In the genomic region with DNA sequence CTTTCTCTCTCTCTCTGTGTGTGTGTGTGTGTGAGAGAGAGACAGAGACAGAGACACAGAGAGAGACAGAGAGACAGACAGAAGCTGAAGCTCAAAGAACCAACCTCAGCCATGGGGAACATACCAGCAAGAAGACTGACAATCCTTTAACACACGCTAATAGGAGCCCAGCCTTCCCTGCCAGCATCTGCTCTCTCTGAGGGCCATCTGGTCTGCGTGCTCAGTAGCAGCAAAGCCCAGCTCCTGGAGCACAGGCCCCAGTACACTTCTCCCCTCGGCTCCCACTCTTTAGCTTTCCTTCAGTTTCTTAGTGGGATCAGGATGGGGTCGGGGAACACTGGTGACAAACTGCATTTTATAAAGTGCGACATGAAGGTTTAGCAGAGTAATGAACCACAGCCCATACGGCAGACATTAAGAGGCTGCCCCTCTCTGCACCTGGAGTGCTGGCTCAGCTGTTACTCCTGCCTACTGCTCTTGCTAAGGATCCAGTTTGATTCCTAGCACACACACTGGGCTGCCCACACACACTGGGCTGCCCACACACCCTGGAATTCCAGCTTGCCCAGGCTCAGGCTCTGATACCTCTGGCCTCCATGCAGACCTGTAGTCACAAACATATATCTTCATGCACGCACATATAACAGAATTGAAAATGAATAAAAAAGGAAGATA, we compare ENCODE assay signal across 10 mouse cellular contexts. TPM values are rescaled to one million over a fixed set of nuclear protein-coding genes. Genes with fewer than 3 reads are reported as not detected.
DNase-seq lines count a peak whose midpoint lies in the region; ATAC-seq and TF ChIP-seq lines count a peak whose summit lies in the region.
"Had no signal": no experiment of that assay in that cellular context is flagged by ENCODE, and none has a peak within 500 bp of the region (broad histone marks: within the 10 kb centered on the region; RNA-seq: fewer than 3 reads in every experiment).

No protein-coding gene starts in this region.

- ATAC-seq in hindbrain, embryonic 13.5 days (ENCODE audit: low FRiP score) = peak; percentile 44; the same call in 1 of the 2 replicates
- ATAC-seq in midbrain, embryonic 14.5 days (ENCODE audit: low FRiP score, low TSS enrichment) = no peak
- no peak for ATAC-seq in liver, postnatal 0 days
- no peak for ATAC-seq in erythroid progenitor cell, adult 5-6 weeks (replicated peaks; ENCODE audit: low FRiP score, poor library complexity, severe bottlenecking)

- TF ChIP-seq EP300 in liver, postnatal 0 days (IDR thresholded peaks at IDR 0.05; ENCODE audit: low read depth) = no peak

- H3K9me3 ChIP-seq in hindbrain, embryonic 13.5 days = no peaks in the 10 kb centered on the region
- no peaks in the 10 kb centered on the region for H3K9me3 ChIP-seq in midbrain, embryonic 14.5 days (ENCODE audit: control insufficient read depth, low read length)
- H3K9me3 ChIP-seq in liver, postnatal 0 days (ENCODE audit: low read length) = no peaks in the 10 kb centered on the region

- H3K36me3 ChIP-seq in hindbrain, embryonic 13.5 days = no peaks in the 10 kb centered on the region
- no peaks in the 10 kb centered on the region for H3K36me3 ChIP-seq in midbrain, embryonic 14.5 days (ENCODE audit: control insufficient read depth, insufficient read depth, low read length)
- H3K36me3 ChIP-seq in liver, postnatal 0 days (replicated peaks; ENCODE audit: insufficient read depth, low read length) = no peaks in the 10 kb centered on the region

- H3K4me1 ChIP-seq in hindbrain, embryonic 13.5 days (replicated peaks) = peaks cover 12% of the 10 kb centered on the region
- H3K4me1 ChIP-seq in midbrain, embryonic 14.5 days (ENCODE audit: control insufficient read depth, insufficient read depth, low read length) = no peaks in the 10 kb centered on the region
- 0 out of 2 replicates have a peak, but pooled peaks cover under 1% of the 10 kb centered on the region for H3K4me1 ChIP-seq in liver, postnatal 0 days (ENCODE audit: insufficient read depth)

- WGBS in hindbrain, embryonic 13.5 days = 54% methylated on average over 7 of the region's 7 CpGs
- 60% methylated on average over 7 of the region's 7 CpGs for WGBS in midbrain, embryonic 14.5 days
- 72% methylated on average over 7 of the region's 7 CpGs for WGBS in liver, postnatal 0 days (ENCODE audit: insufficient replicate concordance)

- peak; percentile 18 to 29 for DNase-seq in cerebellum, adult 18-20 months
- no peak for DNase-seq in cerebellum, adult 8-10 months
- peak in 1 of 2 experiments; percentile 31 for DNase-seq in left cerebral cortex, adult 2 months (ENCODE audit: extremely low spot score in 1 of 2, low spot score in 2 of 2)
- DNase-seq in left cerebral cortex, postnatal 10 days (ENCODE audit: extremely low spot score in 1 of 2, low spot score in 2 of 2) = no peak
- DNase-seq in midbrain, embryonic 14.5 days = peak; percentile 39
- DNase-seq in liver, postnatal 0 days = no peak
- DNase-seq: kidney, adult 9 months; lung, postnatal 4 days had no signal

- no peaks in the 10 kb centered on the region for H3K27me3 ChIP-seq in hindbrain, embryonic 13.5 days
- H3K27me3 ChIP-seq in midbrain, embryonic 14.5 days (ENCODE audit: control insufficient read depth, insufficient read depth, low read length) = no peaks in the 10 kb centered on the region
- H3K27me3 ChIP-seq in liver, postnatal 0 days (ENCODE audit: insufficient read depth, low read length) = no peaks in the 10 kb centered on the region

- peak overlapping the region; percentile 15; the same call in 1 of the 2 replicates for H3K27ac ChIP-seq in left cerebral cortex, adult 2 months
- peak overlapping the region; percentile 62 for H3K27ac ChIP-seq in hindbrain, embryonic 13.5 days
- no peak overlapping the region for H3K27ac ChIP-seq in midbrain, embryonic 14.5 days (replicated peaks; ENCODE audit: low read depth, low read length)
- no peak overlapping the region for H3K27ac ChIP-seq in liver, postnatal 0 days (ENCODE audit: low read depth)

- H3K9ac ChIP-seq in hindbrain, embryonic 13.5 days = peak overlapping the region; percentile 29; the same call in 1 of the 2 replicates
- H3K9ac ChIP-seq in midbrain, embryonic 14.5 days (replicated peaks; ENCODE audit: low read length) = no peak overlapping the region
- no peak overlapping the region for H3K9ac ChIP-seq in liver, postnatal 0 days (replicated peaks)

- intact Hi-C loops in left cerebral cortex, adult 2 months (cut with DNase I) = no loop called here
- intact Hi-C loops in left cerebral cortex, postnatal 10 days (cut with DNase I) = no loop called here

- no peak for TF ChIP-seq CTCF in left cerebral cortex, adult 2 months (IDR thresholded peaks at IDR 0.05)
- TF ChIP-seq CTCF in liver, postnatal 0 days (IDR thresholded peaks at IDR 0.05; ENCODE audit: low read depth) = no peak

- no peak overlapping the region for H3K4me3 ChIP-seq in left cerebral cortex, adult 2 months
- H3K4me3 ChIP-seq in hindbrain, embryonic 13.5 days = no peak overlapping the region
- no peak overlapping the region for H3K4me3 ChIP-seq in midbrain, embryonic 14.5 days (replicated peaks; ENCODE audit: low read depth, low read length)
- H3K4me3 ChIP-seq in liver, postnatal 0 days (ENCODE audit: low read depth, low read length) = no peak overlapping the region

- no peak overlapping the region for H3K4me2 ChIP-seq in hindbrain, embryonic 13.5 days
- H3K4me2 ChIP-seq in midbrain, embryonic 14.5 days (ENCODE audit: low read length) = no peak overlapping the region
- H3K4me2 ChIP-seq in liver, postnatal 0 days (ENCODE audit: low read depth, low read length) = no peak overlapping the region

RNA-seq across cellular contexts. Expression of gene Fsd2, which starts 1.2 kb away (rescaled TPM):
- total RNA-seq in left cerebral cortex, adult 2 months (2021) = under 1 TPM; 0.25 to 0.26 TPM
- total RNA-seq in left cerebral cortex, postnatal 10 days (2021) = under 1 TPM; 0.09 to 0.10 TPM
- 0.09 and 0.25 TPM in 2 replicates for polyA plus RNA-seq in hindbrain, embryonic 13.5 days (2015; fragmentation: Nextera tagmentation; extraction: Ambion mirVana)
- 0.07 and 0.20 TPM in 2 replicates for polyA plus RNA-seq in midbrain, embryonic 14.5 days (2014; fragmentation: Nextera tagmentation; extraction: Ambion mirVana)
- polyA plus RNA-seq in liver, postnatal 0 days (2015; fragmentation: Nextera tagmentation; extraction: Ambion mirVana) = 0.28 and 0.50 TPM in 2 replicates
- total RNA-seq in erythroid progenitor cell, adult 5-6 weeks (2015; ENCODE audit: low replicate concordance) = 0.84 and 1.1 TPM in 2 replicates
- 0.51 TPM in 1 of 2 replicates, not detected in the other for total RNA-seq in erythroid progenitor cell, adult 5-6 weeks (2017; ENCODE audit: low replicate concordance)

RNA-seq across cellular contexts. Expression of gene Whamm, which starts 5.5 kb away (rescaled TPM):
- total RNA-seq in left cerebral cortex, adult 2 months (2021) = 10 to 100 TPM; 18.6 to 19.1 TPM
- total RNA-seq in left cerebral cortex, postnatal 10 days (2021) = 10 to 100 TPM; 15.5 to 17.4 TPM
- polyA plus RNA-seq in hindbrain, embryonic 13.5 days (2015; fragmentation: Nextera tagmentation; extraction: Ambion mirVana) = 6.2 TPM in 2 replicates
- polyA plus RNA-seq in midbrain, embryonic 14.5 days (2014; fragmentation: Nextera tagmentation; extraction: Ambion mirVana) = 9.9 and 10.1 TPM in 2 replicates
- 7.0 and 8.1 TPM in 2 replicates for polyA plus RNA-seq in liver, postnatal 0 days (2015; fragmentation: Nextera tagmentation; extraction: Ambion mirVana)
- total RNA-seq in erythroid progenitor cell, adult 5-6 weeks (2015; ENCODE audit: low replicate concordance) = 9.7 and 12.2 TPM in 2 replicates
- total RNA-seq in erythroid progenitor cell, adult 5-6 weeks (2017; ENCODE audit: low replicate concordance) = 13.3 and 16.6 TPM in 2 replicates

Comparison
In these comparisons a context has a peak if more than half of its experiments do, and no peak if none do; other contexts are left out.
1. DNase-seq: peak in cerebellum, adult 18-20 months (2 of 2) and midbrain, embryonic 14.5 days (single experiment); none in cerebellum, adult 8-10 months (single experiment), left cerebral cortex, postnatal 10 days (0 of 2) and liver, postnatal 0 days (single experiment).
2. H3K27ac ChIP-seq: peak in left cerebral cortex, adult 2 months (single experiment) and hindbrain, embryonic 13.5 days (single experiment); none in midbrain, embryonic 14.5 days (single experiment) and liver, postnatal 0 days (single experiment).